Mouse (Mus musculus): Measurements from ENCODE around the gene Olfr508. TPM values are rescaled to one million over a fixed set of nuclear protein-coding genes. Genes with fewer than 3 reads are reported as not detected.

Olfr508 gene
- polyA plus RNA-seq, 1 experiment from 2014 or later, result not detected

Other genes with a start within 250 kb of the Olfr508 start
- gene Olfr495, start 236.8 kb upstream of the Olfr508 start, polyA plus RNA-seq (2016; fragmentation: Nextera tagmentation; extraction: Ambion mirVana), result not detected in 2 replicates
- not detected in 2 replicates for gene Olfr497, start 209.6 kb upstream of the Olfr508 start, polyA plus RNA-seq (2016; fragmentation: Nextera tagmentation; extraction: Ambion mirVana)
- gene Olfr498, start 164.7 kb upstream of the Olfr508 start, polyA plus RNA-seq (2016; fragmentation: Nextera tagmentation; extraction: Ambion mirVana), result not detected in 2 replicates
- not detected in 2 replicates for gene Olfr502, start 104.9 kb upstream of the Olfr508 start, polyA plus RNA-seq (2016; fragmentation: Nextera tagmentation; extraction: Ambion mirVana)
- not detected in 2 replicates for gene Olfr503, start 85.5 kb upstream of the Olfr508 start, polyA plus RNA-seq (2016; fragmentation: Nextera tagmentation; extraction: Ambion mirVana)
- not detected in 2 replicates for gene Olfr504, start 64.2 kb upstream of the Olfr508 start, polyA plus RNA-seq (2016; fragmentation: Nextera tagmentation; extraction: Ambion mirVana)
- gene Olfr506, start 19.2 kb upstream of the Olfr508 start, polyA plus RNA-seq (2016; fragmentation: Nextera tagmentation; extraction: Ambion mirVana), result 0.05 TPM in 1 of 2 replicates, not detected in the other
- gene Olfr507, start 8.2 kb upstream of the Olfr508 start, polyA plus RNA-seq (2016; fragmentation: Nextera tagmentation; extraction: Ambion mirVana), result not detected in 2 replicates
- not detected in 2 replicates for gene Olfr509, start 21.9 kb downstream of the Olfr508 start, polyA plus RNA-seq (2016; fragmentation: Nextera tagmentation; extraction: Ambion mirVana)
- not detected in 2 replicates for gene Olfr510, start 36.4 kb downstream of the Olfr508 start, polyA plus RNA-seq (2016; fragmentation: Nextera tagmentation; extraction: Ambion mirVana)
- not detected in 2 replicates for gene Olfr512, start 83.3 kb downstream of the Olfr508 start, polyA plus RNA-seq (2016; fragmentation: Nextera tagmentation; extraction: Ambion mirVana)
- gene Olfr513, start 121.0 kb downstream of the Olfr508 start, polyA plus RNA-seq (2016; fragmentation: Nextera tagmentation; extraction: Ambion mirVana), result not detected in 2 replicates
- not detected in 2 replicates for gene Olfr514, start 196.0 kb downstream of the Olfr508 start, polyA plus RNA-seq (2016; fragmentation: Nextera tagmentation; extraction: Ambion mirVana)
- not detected in 2 replicates for gene Olfr516, start 220.5 kb downstream of the Olfr508 start, polyA plus RNA-seq (2016; fragmentation: Nextera tagmentation; extraction: Ambion mirVana)
- gene Olfr517, start 242.4 kb downstream of the Olfr508 start, polyA plus RNA-seq (2016; fragmentation: Nextera tagmentation; extraction: Ambion mirVana), result not detected in 2 replicates

All from heart, embryonic 12.5 days (tissue).